Mouse (Mus musculus) kidney, postnatal 0 days (tissue): Measurements from ENCODE around the gene Sult1b1. TPM values are rescaled to one million over a fixed set of nuclear protein-coding genes. Genes with fewer than 3 reads are reported as not detected.
"Not testable (repeated sequence)": the region's sequence is repeated elsewhere in the genome, so short reads cannot be mapped to it uniquely, and the experiment has no call there.

Experiments
- ATAC-seq: fragments of 200-750 bp; cut with Nextera tagmentation; replicated peaks from 2 replicates; pipeline ENCODE4 v1.8.0; 2017; ENCODE audit warnings: low read depth, moderate number of reproducible peaks, moderate TSS enrichment, moderate library complexity; ENCODE audit not compliant: low FRiP score
- DNase-seq: peaks from one replicate; pipeline ENCODE4 v3.0.0-alpha.2; 2016; ENCODE audit warnings: low spot score
- H3K27ac ChIP-seq: fragments of 300-500 bp; sonication (generic); 2 replicates; pipeline ENCODE4 v1.5.1; 2014; ENCODE audit warnings: mild to moderate bottlenecking
- H3K27me3 ChIP-seq: fragments of 300-500 bp; sonication (generic); 2 replicates; pipeline ENCODE4 v1.6.1; 2014; ENCODE audit warnings: low read length, mixed read lengths; ENCODE audit not compliant: insufficient read depth
- H3K36me3 ChIP-seq: fragments of 300-500 bp; sonication (generic); 2 replicates; pipeline ENCODE4 v1.6.1; 2014; ENCODE audit warnings: low read length, mixed read lengths; ENCODE audit not compliant: insufficient read depth
- H3K4me1 ChIP-seq: fragments of 300-500 bp; sonication (generic); replicated peaks from 2 replicates; pipeline ENCODE4 v1.6.1; 2014; ENCODE audit warnings: antibody characterized with exemption, low read length, mixed read lengths; ENCODE audit not compliant: insufficient read depth
- H3K4me2 ChIP-seq: fragments of 300-500 bp; sonication (generic); 2 replicates; pipeline ENCODE4 v1.6.1; 2014; ENCODE audit warnings: mild to moderate bottlenecking, low read length, moderate library complexity, mixed read lengths
- H3K4me3 ChIP-seq: fragments of 300-500 bp; sonication (generic); replicated peaks from 2 replicates; pipeline ENCODE4 v1.5.1; 2014; ENCODE audit warnings: low read depth, low read length
- H3K9ac ChIP-seq: fragments of 300-500 bp; sonication (generic); 2 replicates; pipeline ENCODE4 v1.6.1; 2014; ENCODE audit warnings: low read depth, low read length
- H3K9me3 ChIP-seq: fragments of 300-500 bp; sonication (generic); replicated peaks from 2 replicates; pipeline ENCODE4 v1.6.1; 2016; ENCODE audit warnings: low read length, inconsistent platforms, mixed read lengths
- CTCF ChIP-seq: IDR thresholded peaks from 2 replicates; pipeline ENCODE4 v1.5.1; 2016; ENCODE audit warnings: antibody characterized with exemption, low read depth, mild to moderate bottlenecking, moderate library complexity
- WGBS: fragments of 180-500 bp; shearing (Covaris S2); extraction: QIAGEN DNeasy Blood & Tissue Kit; methylation state at CpG from one replicate; pipeline ENCODE4 v1.1.7; 2014; 5-methylcytosine and 5-hydroxymethylcytosine counted together
- polyA plus RNA-seq: library from polyadenylated mRNA; unstranded; fragments of >200 nt; fragmentation: Nextera tagmentation; extraction: Ambion mirVana; gene quantifications from 2 replicates; pipeline ENCODE4 v1.2.1, GENCODE M21; 2015

Sult1b1 gene
- polyA plus RNA-seq, 1 experiment from 2014 or later: 8.0 TPM

- DNase-seq: no peak
Observed at GRCm38 (mm10) chr5:87505776-87506458, 32.1 kb downstream of the Sult1b1 start.

GRCm38 (mm10) chr5:87502687-87503086 lies 35.3 kb downstream of the Sult1b1 start:
- WGBS: 62% methylated on average over 1 of the region's 1 CpGs
- no peaks in the 10 kb centered on the region for H3K27me3 ChIP-seq
- H3K4me3 ChIP-seq: no peak overlapping the region
- no peak for ATAC-seq
- no peaks in the 10 kb centered on the region for H3K4me1 ChIP-seq
- H3K9me3 ChIP-seq: no peaks in the 10 kb centered on the region
- H3K27ac ChIP-seq: no peak overlapping the region
- no peak for DNase-seq
- H3K4me2 ChIP-seq: no peak overlapping the region
- no peaks in the 10 kb centered on the region for H3K36me3 ChIP-seq
- no peak for TF ChIP-seq CTCF
- no peak overlapping the region for H3K9ac ChIP-seq

More at GRCm38 (mm10) chr5:87505776-87506458, 32.1 kb downstream of the Sult1b1 start:
- Histone ChIP-seq H3K27me3 (no peaks in the 10 kb centered on the region), H3K27ac (no peak overlapping the region), H3K4me2 (no peak overlapping the region), H3K36me3 (no peaks in the 10 kb centered on the region), H3K4me3 (no peak overlapping the region), H3K4me1 (no peaks in the 10 kb centered on the region), H3K9ac (no peak overlapping the region), H3K9me3 (no peaks in the 10 kb centered on the region)
- 52% methylated on average over 4 of the region's 4 CpGs for WGBS
- no peak for TF ChIP-seq CTCF
- no peak for ATAC-seq

- Histone ChIP-seq H3K36me3 (no peaks in the 10 kb centered on the region), H3K4me3 (no peak overlapping the region), H3K4me2 (no peak overlapping the region), H3K9me3 (no peaks in the 10 kb centered on the region), H3K4me1 (no peaks in the 10 kb centered on the region), H3K27me3 (no peaks in the 10 kb centered on the region), H3K27ac (no peak overlapping the region), H3K9ac (no peak overlapping the region)
- no peak for TF ChIP-seq CTCF
- ATAC-seq (no peak), DNase-seq (no peak)
Observed at GRCm38 (mm10) chr5:87499341-87499740, 38.7 kb downstream of the Sult1b1 start.

- Histone ChIP-seq H3K27ac (no peak overlapping the region), H3K9me3 (no peaks in the 10 kb centered on the region), H3K36me3 (no peaks in the 10 kb centered on the region), H3K4me1 (no peaks in the 10 kb centered on the region), H3K27me3 (no peaks in the 10 kb centered on the region), H3K4me3 (no peak overlapping the region), H3K4me2 (no peak overlapping the region), H3K9ac (no peak overlapping the region)
- no peak for ATAC-seq
- no peak for TF ChIP-seq CTCF
- DNase-seq: no peak
Observed at GRCm38 (mm10) chr5:87498936-87499335, 39.1 kb downstream of the Sult1b1 start.

- Histone ChIP-seq H3K4me3 (no peak within 1 kb of the TSS), H3K9me3 (no peaks in the 10 kb centered on the region), H3K4me1 (no peaks in the 10 kb centered on the region), H3K4me2 (no peak within 1 kb of the TSS), H3K27me3 (no peaks in the 10 kb centered on the region), H3K9ac (no peak within 1 kb of the TSS), H3K27ac (no peak within 1 kb of the TSS), H3K36me3 (no peaks in the 10 kb centered on the region)
- 92% methylated on average over 1 of the region's 1 CpGs for WGBS
- ATAC-seq (no peak), DNase-seq (no peak)
- TF ChIP-seq CTCF: no peak
Observed at GRCm38 (mm10) chr5:87490771-87491170, 47.2 kb downstream of the Sult1b1 start, which contains the start of gene Ugt2a1. Ugt2a1 (minus strand) TSS chr5:87490871.

GRCm38 (mm10) chr5:87486706-87487105 lies 51.3 kb downstream of the Sult1b1 start, which contains the start of gene Gm43638:
Gm43638 (minus strand) TSS chr5:87486806.
- not testable (repeated sequence) for H3K4me3 ChIP-seq, ATAC-seq, H3K27me3 ChIP-seq, H3K36me3 ChIP-seq, H3K4me1 ChIP-seq, H3K9ac ChIP-seq, H3K9me3 ChIP-seq, H3K27ac ChIP-seq, H3K4me2 ChIP-seq, DNase-seq
- WGBS: 84% methylated on average over 1 of the region's 1 CpGs

- Histone ChIP-seq H3K9ac (no peak within 1 kb of the TSS), H3K4me1 (no peaks in the 10 kb centered on the region), H3K36me3 (no peaks in the 10 kb centered on the region), H3K27me3 (no peaks in the 10 kb centered on the region), H3K4me2 (no peak within 1 kb of the TSS), H3K27ac (no peak within 1 kb of the TSS), H3K4me3 (no peak within 1 kb of the TSS), H3K9me3 (no peaks in the 10 kb centered on the region)
- WGBS: 76% methylated on average over 5 of the region's 5 CpGs
- no peak for DNase-seq
- ATAC-seq: no peak
- no peak for TF ChIP-seq CTCF
Observed at GRCm38 (mm10) chr5:87482160-87482559, 55.8 kb downstream of the Sult1b1 start, which contains the start of gene Ugt2a2. Ugt2a2 (minus strand) TSS chr5:87482260.

Other genes starting within 250 kb of the Sult1b1 start
- 0.13 and 0.18 TPM in 2 replicates for gene Ugt2a3, start 201.0 kb downstream of the Sult1b1 start, polyA plus RNA-seq
- gene Ugt2b38, start 114.0 kb downstream of the Sult1b1 start, polyA plus RNA-seq: 4.3 and 4.5 TPM in 2 replicates
- not detected in 2 replicates for gene Ugt2a2, start 55.9 kb downstream of the Sult1b1 start, polyA plus RNA-seq
- not detected in 2 replicates for gene Gm43638, start 51.4 kb downstream of the Sult1b1 start, polyA plus RNA-seq
- not detected in 2 replicates for gene Ugt2a1, start 47.3 kb downstream of the Sult1b1 start, polyA plus RNA-seq
- gene Sult1d1, start 30.8 kb upstream of the Sult1b1 start, polyA plus RNA-seq: 192 and 215 TPM in 2 replicates
- 0.65 and 0.78 TPM in 2 replicates for gene Sult1e1, start 53.4 kb upstream of the Sult1b1 start, polyA plus RNA-seq
- not detected in 2 replicates for gene Csn1s1, start 128.0 kb upstream of the Sult1b1 start, polyA plus RNA-seq
- gene Csn2, start 161.4 kb upstream of the Sult1b1 start, polyA plus RNA-seq: not detected in 2 replicates
- not detected in 2 replicates for gene Csn1s2a, start 236.4 kb upstream of the Sult1b1 start, polyA plus RNA-seq